Comparison of ENCODE assay signal across 17 mouse cellular contexts in genomic region chr1:40292231-40292630, GRCm38 (mm10). TPM values are rescaled to one million over a fixed set of nuclear protein-coding genes. Genes with fewer than 3 reads are reported as not detected.
"Had no signal": no experiment of that assay in that cellular context is flagged by ENCODE, and none has a peak within 500 bp of the region (broad histone marks: within the 10 kb centered on the region; RNA-seq: fewer than 3 reads in every experiment).

No protein-coding gene starts in this region.

- H3K27me3 ChIP-seq: lung, embryonic 15.5 days; midbrain, embryonic 13.5 days; neural tube, embryonic 13.5 days; neural tube, embryonic 15.5 days; stomach, embryonic 15.5 days had no signal

- H3K4me3 ChIP-seq: liver, embryonic 12.5 days; lung, embryonic 15.5 days; midbrain, embryonic 10.5 days; midbrain, embryonic 13.5 days; myocyte; neural tube, embryonic 13.5 days; neural tube, embryonic 15.5 days; stomach, embryonic 15.5 days had no signal

- H3K36me3 ChIP-seq: midbrain, embryonic 10.5 days; midbrain, embryonic 13.5 days; neural tube, embryonic 13.5 days; neural tube, embryonic 15.5 days; stomach, embryonic 15.5 days had no signal

- H3K4me2 ChIP-seq: liver, embryonic 12.5 days; lung, embryonic 15.5 days; midbrain, embryonic 13.5 days; neural tube, embryonic 13.5 days; neural tube, embryonic 15.5 days; stomach, embryonic 15.5 days had no signal

- H3K27ac ChIP-seq: liver, embryonic 12.5 days; liver, embryonic 14.5 days; lung, embryonic 15.5 days; midbrain, embryonic 10.5 days; midbrain, embryonic 13.5 days; neural tube, embryonic 13.5 days; neural tube, embryonic 15.5 days; stomach, embryonic 15.5 days; stomach, postnatal 0 days had no signal

- DNase-seq: lung, adult 18-20 months; lung, postnatal 4 days; right cerebral cortex, postnatal 14 days; thymus, adult 2 months; thymus, postnatal 25 days; thymus, postnatal 4 days had no signal

- H3K9ac ChIP-seq: liver, embryonic 12.5 days; liver, embryonic 14.5 days; lung, embryonic 15.5 days; midbrain, embryonic 13.5 days; neural tube, embryonic 13.5 days; neural tube, embryonic 15.5 days; stomach, embryonic 15.5 days had no signal

- H3K4me1 ChIP-seq: lung, embryonic 15.5 days; midbrain, embryonic 10.5 days; midbrain, embryonic 13.5 days; neural tube, embryonic 13.5 days; neural tube, embryonic 15.5 days; stomach, embryonic 15.5 days had no signal

- H3K9me3 ChIP-seq: liver, embryonic 12.5 days; lung, embryonic 15.5 days; midbrain, embryonic 10.5 days; midbrain, embryonic 13.5 days; neural tube, embryonic 13.5 days; neural tube, embryonic 15.5 days; stomach, embryonic 15.5 days had no signal

- ATAC-seq: liver, embryonic 12.5 days; midbrain, embryonic 13.5 days; midbrain, embryonic 16.5 days had no signal

RNA-seq across cellular contexts. Expression of gene Il1rl2, which starts 32.2 kb away (rescaled TPM):
- polyA plus RNA-seq: myocyte had no signal
